Mouse (Mus musculus) CD4-positive, CD25-positive, alpha-beta regulatory T cell, adult 4 months (primary cell): ENCODE data around the gene Vti1a. TPM values are rescaled to one million over a fixed set of nuclear protein-coding genes. Genes with fewer than 3 reads are reported as not detected.

Experiments
- ATAC-seq: one replicate; pipeline ENCODE4 v1.8.0; 2017
- polyA plus RNA-seq, 2 experiments: library from polyadenylated mRNA; unstranded; fragments of 100-300 nt; shearing (Covaris generic); gene quantifications; one replicate each; pipeline ENCODE4 v1.2.1; 2017

Gene Vti1a
- polyA plus RNA-seq, 2 experiments from 2014 or later, result 32.4 to 45.4 TPM

DNA sequence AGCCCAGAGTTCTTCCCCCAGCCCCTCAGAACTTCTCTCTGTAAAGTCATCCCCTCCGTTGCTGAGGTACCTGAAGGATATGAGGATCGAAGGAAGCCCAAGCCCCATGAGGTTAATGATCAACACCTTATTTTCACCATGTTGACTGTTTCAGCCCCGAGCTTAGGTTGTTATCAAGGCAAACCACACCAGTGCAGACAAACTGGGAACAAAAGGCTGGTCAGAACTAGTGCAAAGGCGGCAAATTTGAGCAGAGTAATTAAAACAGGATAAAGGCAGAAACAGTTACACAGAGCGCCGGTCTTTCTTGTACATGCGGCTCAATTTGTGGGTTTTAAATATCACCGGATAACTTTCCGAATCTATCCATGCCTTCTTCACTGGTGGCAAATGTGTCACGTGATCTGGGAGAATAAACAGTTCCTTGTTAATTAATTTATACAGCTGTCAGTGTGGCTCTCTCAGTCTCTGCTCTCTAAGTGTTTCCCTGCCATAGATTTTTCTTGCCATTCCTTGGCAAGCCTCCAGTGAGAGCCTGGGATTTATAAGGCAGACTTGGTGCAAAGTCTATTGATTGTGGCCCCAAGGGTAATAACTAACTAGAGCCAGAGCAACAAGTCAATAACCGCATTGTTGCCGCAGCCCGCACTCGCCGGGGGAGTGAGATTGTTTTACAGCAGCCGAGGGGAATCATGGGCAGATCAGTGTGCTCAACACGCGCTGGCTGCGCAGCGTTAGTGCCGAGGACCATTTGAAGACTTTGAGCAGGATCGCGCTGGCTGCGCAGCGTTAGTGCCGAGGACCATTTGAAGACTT is 277.0 kb downstream of the Vti1a start:
- no peak for ATAC-seq

DNA sequence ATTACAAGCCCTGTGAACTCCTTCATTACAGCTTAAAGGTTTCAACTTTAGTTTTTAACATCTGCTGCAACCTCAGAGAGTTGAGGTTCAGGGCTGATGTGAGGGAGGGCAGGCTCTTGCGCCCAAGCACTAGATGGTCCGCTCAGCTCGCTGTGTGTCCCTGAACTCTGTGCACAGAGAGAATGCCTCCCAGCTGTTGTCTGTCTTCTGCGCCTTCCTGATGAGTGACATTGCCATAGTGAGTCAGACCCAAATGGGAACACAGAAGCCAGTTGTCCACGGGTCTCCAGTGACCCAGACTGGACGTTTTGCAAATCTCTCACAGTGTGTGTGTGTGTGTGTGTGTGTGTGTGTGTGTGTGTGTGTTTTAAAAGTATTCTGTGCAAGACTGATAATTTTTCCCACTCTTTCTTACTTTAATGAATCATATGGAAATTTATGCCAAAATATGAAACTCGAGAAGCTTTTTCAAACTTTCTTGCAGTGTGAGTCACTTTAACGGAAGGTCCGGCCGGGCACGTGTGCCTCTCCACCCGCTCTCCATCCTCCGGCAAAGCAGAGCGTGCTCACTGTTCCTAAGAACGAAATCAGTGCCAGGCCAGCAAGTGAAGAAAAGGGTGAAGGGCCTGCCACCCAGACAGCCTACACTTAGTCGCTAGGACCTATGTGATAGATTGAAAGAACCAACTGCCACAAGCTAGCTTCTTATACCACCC is 277.8 kb downstream of the Vti1a start:
- ATAC-seq, result no peak

DNA sequence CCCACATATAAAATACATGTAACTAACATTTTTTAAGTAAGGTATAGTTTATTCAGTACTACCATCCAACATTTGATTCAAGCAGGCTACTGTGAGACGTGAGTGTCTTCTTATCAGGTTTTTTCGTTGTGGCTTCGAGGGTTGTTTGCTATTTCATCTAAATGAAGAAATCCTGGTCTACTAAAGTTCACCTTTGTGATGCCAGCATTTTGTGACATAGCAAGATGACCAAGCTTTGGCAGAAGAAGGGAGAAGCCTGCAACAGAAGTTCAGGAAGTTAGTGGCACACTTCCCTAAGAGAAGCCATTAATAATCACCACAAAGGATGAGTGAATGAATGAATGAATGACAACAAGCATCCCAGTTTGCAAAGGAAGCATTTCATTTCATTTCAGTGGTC is 278.4 kb downstream of the Vti1a start:
- ATAC-seq, result no peak

DNA sequence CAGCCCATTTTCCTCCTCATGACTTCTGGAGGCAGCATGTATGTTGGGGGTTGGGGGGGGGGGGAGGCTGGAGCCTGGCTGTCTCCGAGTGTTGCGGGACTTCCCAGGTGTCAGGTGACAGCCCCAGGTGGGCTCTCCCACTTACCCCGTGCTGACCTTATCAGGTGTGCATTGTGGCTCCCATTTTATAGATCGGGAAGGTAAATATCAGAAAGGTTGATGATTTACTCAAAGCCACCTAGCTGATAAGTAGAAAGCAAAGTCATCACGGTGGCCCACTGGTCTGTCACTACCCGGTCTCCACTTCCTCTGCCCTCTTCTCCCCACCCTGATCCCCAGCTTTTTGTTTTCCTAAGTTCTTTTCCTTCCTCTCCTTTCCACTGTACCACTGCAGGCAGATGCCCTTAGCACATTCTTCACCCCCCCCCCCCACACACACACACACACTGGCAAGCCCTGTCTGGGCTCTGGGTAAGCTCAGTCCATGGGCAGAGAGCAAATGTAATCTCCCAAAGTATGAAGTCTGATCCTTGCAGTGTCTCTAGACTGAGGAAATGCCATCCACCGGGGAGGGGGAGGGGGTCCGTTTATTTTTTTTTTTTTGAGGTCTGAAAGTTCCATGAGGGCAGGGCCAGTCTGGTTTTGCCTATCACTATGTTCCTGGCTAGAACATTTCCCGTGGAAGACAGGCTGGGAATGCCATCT is 280.0 kb downstream of the Vti1a start:
- no peak for ATAC-seq

DNA sequence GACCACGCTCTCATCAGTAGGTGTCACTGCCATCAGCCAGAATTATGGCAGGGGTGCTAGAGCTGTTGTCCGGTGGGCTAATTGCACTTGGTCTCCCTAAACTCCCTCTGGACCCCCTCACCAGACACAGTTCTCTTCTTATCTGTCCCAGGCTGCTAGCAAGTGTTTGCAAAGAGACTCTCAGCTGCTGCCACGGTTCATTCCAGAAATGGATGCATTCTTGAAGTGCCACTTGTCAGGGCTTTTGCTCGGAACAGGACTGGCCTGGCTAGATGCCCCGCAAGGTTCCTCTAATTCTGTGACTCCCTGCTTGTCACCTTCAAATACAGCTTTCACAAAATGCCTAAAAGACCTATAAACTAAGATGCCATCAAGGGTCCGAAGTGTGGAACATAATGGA is 280.7 kb downstream of the Vti1a start:
- no peak for ATAC-seq

DNA sequence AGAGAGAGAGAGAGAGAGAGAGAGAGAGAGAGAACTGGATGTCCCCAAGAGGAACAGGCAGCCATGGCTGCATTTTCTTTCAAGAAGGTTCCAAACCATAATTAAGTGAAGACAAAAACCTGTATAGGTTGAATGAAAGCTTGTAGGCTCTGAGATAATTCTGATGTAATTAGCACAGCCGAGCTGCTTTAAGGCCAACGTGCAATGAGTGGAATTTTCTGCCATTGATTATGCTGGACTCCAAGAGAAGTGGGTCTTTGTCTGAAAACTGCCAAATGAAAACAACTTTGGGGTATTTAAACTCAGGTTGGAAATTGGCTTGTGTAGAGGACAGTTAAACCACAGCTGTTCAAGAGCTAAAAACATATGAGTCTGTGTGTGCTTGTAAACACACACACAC is 281.2 kb downstream of the Vti1a start:
- no peak for ATAC-seq

DNA sequence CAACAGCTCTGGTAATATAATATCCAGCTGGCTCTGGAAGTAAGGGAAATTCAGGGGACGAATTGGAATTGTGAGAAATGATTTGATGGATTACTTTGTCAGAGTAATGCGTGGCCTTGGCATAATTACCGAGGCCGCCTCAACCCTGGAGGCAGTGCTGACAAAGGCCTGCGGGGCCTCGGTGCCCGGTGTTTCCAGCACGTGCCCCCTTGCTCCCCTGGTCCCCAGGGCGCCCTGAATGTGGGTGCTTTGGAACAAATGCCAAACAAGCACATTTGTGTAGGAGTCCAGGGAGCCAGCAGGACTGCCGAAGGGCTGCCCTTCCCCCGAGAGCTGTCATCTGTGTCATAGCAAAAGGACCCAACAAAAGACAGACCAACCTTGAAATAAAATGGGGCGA is 281.9 kb downstream of the Vti1a start:
- no peak for ATAC-seq

DNA sequence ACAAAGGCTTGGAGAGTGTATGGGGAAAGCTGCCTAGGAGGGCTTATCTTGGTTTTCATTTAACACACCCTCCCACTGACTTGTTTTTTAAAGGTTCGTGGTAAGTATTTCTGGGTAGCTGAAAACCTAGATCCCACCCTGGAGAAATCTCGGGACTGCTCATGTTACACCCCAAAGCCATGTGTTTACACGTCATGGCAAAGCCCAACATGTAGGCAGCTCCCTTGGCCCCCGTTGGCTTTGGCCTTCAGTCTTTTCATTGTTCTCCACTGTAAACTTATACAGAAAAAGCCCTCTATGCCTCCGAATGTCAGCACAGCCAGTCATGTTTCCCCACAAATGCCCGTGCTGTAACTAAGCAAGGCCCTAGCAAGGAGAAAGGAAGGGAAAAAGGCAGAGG is 283.0 kb downstream of the Vti1a start:
- ATAC-seq, result no peak

DNA sequence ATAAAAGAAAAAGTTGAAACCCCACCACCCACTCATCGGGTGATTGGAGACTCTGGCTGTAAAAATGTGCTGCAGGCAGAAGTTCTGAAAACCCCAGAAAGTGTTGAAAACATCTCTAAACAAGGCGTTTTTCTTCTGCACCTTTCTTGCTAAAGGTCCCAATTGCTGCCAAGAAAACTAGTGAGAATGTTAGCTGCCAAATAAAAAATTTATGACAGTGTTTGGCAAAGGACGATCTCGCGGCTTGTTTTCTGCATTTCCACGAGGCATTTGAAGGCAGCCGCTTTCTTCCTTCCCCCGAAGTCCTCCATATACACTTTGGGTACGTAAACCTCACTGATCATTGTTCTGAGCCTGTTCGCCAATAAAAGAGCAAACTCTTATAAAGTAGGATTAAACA is 291.6 kb downstream of the Vti1a start:
- no peak for ATAC-seq

DNA sequence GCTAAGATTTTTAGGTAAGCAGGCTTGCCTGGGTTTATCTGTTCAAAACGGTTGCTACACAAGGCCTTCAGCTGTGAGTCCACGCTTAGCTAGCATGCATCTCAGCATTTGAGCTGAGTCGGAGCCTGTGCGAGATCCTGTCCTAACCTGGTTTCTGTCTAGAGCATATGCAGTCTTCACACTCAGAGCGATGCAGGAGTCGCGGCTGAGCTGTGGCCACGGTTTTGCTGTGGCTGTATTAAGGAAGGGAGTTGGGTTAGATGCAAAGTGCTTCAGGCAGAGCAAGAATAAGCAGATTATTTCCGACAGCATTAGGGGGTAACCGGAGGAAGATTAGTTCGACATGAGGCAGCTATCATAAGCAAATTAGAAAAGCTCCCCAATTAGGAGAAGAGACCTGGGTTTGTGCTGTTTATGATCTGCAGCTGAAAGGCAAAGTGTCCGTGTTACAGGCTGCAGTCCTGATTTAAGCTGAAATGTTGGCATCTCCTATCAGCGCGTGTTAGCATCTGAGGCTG is 292.8 kb downstream of the Vti1a start:
- ATAC-seq, result no peak

DNA sequence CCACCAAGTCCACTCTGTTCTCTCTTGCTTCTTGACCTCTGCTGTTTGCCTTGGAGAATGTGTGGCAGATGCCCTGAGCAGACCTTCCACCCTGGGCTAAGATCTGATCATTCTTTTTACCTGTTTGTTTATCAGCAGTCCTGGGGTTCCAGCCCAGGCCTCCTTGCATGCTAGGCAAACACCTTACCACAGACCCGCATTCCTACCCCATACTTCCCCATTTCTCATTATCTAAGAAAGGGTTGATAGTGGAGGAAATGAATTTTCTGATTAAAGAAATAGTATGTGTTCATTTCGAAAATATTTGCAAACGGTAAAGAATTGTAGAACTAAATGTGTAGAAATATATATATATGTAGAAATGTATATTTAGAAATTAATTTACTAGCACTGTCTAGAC is 293.7 kb downstream of the Vti1a start:
- no peak for ATAC-seq

DNA sequence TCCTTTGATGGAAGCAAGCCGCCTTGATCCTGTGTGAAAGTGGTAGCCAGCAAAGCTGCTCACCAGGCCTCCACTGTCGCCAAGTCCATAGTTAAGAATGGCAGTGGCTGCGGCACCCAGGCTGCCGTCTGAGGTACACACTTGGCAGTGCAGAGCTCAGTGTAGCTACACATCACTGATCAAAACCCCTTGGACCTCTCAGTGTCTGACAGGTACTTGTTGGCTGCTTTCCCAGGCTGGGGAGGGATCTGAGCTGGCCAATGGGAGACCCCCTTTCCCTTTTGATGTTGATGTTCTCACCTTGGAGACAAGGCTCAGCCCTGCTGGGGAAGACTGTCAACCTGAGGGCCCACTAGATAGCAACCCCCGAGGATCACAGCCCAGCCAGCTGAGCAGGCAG is 299.6 kb downstream of the Vti1a start:
- ATAC-seq, result no peak

DNA sequence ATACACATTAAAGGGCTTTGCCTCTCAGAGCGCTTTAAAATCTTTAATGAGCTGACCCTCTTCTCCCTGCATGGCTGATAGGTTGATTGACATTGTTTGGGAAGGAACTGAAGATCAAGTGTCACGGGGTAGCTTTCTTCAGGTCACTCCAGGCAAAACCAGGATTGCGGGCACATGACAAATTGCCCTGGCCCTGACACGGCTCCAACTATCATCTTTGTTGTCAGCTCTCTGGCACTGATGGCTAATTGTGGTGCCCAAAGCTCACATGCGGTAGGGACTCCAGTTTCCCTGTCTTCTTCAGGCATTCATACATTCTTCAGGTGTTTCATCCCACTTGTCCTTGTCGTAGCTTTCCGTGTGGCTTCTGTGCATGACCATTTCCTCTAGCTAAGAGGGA is 300.2 kb downstream of the Vti1a start:
- ATAC-seq, result no peak

DNA sequence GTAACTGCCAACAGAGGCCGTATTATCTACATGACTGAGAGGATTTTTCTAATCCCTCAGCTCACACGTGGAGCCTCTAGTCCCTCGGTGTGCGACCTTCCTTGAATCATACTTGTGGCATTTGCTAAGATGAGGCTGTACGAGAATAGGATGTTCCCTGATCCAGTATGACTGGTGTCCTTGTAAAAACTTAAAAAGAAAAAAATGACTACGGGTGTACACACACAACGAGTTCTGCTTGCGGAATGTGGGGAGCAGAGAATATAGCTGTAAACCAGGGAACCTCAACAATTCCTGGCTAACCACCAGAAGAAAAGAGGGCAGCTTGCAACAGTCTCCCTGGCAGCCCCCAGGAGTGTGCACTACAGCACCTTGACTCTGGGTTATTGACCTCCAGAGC is 300.8 kb downstream of the Vti1a start:
- no peak for ATAC-seq

DNA sequence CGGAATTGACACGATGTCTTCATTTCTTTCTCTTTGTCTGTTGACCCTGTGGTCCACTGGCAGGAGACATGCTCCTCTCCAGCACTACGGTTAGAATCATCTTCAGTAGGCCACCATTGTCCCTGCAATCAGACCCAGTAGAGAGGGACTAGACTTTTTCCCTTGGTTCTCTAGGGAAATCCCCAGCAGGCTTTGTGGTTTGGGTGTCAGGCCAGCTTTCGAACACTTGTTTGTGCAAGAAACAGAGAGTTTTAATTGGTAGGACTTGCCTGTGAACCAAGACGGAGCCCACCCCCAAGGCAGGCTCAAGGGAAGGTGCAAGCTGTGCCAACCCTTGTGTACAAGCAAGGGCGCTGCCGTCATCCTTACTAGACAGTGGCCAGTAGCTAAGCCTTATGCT is 302.5 kb downstream of the Vti1a start:
- ATAC-seq, result no peak

DNA sequence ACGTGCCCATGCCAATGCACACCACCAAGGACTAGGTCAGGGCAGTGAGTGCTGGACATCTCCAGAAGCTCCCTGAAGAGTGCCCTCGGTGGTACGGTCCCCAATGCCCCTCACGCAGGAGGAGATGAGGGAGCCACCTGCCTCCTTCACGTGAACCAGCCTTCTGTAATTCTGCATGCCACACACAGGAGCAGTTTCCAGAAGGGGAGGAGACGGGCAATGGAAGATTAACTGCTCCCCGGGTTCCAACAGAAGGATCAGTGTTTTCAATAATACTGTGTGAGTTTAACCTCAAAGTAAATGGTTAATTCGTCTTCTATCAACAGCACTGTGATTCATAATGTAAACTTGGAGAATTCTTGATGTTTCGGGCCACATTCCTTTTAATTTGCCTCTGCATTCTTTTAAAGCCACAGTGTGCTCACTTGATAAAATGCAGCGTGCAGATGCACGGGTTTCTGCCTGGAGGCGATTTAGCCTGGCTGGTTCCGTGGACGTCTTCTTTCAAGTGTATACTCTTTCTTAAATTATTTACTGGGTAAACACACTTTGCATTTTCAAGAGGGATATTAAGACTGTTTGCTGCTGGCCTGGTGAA is 304.4 kb downstream of the Vti1a start:
- ATAC-seq, result no peak

DNA sequence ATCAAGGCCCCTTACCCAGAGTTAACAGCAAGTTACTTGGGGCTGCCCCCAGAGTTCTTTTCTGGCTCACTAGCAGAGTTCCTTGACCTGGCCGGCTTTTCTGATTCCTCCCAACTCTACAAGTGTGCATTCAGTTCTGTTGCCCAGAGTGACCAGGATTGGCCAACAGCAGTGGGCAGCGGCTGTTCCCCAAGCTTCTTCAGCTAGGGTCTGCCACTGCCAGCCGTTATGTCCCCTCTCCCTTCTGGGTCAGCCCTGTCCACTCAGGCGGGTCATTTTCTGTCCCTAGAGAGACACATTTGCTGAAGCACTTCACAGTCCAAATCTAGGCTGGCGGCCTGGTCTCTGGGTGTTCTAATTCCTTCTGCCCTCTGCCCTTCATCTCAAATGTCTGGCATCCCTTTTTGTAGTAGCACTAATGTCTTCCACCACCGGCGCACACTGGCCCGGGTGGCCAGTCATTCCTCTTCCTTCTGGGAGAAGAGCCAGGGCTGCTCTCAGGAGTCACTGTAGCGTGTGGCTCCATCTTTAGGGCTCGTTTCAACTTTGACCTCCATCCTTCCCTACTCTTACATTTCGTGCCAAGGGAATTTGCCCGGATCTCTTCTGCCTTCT is 305.0 kb downstream of the Vti1a start:
- ATAC-seq, result no peak

DNA sequence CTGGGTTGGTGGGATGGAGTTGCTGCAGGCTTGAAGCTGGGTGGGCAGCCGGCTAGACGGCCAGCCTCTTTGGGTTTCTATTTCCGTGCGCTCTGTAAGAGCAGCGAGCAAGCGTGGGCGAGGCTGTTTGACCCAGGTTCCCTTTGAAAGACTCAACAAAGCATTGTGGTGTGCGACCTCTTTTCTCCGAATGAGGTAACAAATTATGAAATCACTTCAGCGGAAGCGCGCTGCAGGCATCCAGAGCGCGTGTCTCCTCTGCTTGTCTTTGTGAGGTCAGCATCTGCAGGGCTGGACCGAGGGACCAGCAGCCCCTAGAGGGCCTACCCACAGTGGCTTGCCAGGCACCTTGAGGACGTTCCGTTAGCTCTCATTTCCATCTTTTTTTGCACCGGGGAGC is 306.7 kb downstream of the Vti1a start:
- ATAC-seq, result no peak

DNA sequence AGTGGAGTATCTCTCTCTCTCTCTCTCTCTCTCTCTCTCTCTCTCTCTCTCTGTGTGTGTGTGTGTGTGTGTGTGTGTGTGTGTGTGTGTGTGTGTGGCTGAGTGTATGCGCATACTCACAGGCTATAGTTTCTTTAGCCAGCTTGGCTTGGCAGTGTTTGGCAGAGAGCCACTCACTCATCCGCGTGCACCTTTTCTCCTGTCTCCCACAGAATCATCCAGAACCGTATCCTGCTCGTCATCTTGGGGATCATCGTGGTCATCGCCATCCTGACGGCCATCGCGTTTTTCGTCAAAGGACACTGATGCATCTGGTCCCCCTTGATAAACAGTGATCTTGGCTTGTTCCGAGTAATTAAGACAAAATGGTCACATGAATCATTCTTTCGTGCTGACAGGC is 307.5 kb downstream of the Vti1a start:
- ATAC-seq, result no peak

DNA sequence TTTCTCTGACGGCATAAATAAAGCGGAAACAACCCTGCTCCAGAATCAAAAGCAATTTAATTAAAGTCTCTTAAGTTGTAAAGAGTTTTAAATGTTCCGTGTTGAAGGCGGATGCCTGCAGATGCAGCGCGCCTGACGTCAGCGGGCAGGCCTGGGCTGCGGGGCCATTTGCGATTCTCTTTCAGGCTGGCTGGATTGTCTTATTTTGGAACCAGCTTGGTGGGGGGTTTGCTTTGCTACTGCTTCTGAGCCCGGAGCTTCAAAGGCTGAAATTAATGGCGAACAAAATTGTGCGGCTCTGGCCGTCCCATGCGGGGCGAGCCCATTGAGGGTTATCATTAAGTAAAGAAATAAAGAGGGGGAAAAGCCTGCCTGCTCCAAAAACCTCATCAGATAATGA is 310.4 kb downstream of the Vti1a start:
- no peak for ATAC-seq

DNA sequence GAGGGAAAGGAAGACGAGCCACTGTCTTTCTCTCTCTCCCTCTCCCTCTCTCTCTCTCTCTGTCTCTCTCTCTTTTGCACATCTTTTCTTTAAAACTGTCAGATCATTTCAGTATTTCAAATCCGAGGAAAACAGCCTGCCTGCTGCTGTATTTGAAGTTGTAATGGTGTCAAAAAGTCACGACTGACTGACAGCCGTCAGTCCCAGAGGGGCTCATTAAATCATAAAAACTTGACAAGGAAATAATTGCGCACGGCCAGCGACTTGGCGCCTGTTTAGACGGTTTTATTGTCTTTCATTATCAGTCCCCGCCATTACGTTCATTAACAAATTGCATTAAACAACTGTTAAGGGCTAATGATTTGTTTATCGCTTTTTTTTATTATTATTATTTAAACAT is 310.9 kb downstream of the Vti1a start:
- no peak for ATAC-seq

DNA sequence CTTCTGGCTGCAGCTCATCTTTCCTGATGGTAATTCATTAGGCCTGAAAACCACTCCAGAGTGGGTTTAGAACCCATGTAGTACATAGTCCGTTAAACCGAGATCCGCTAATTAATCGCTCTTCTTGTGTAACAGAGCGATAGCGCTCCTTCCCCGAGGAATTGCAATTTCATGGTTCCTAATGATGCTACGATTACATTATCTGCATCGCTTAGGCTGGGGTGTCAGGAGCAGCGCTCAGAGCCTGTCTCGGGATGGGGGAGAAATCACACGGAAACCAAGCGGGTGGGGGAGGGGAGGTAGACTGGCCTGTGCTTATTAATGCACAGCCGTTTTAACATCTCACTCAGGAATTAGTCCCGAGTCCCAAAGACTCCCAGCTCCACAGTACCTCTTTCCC is 319.4 kb downstream of the Vti1a start:
- no peak for ATAC-seq

DNA sequence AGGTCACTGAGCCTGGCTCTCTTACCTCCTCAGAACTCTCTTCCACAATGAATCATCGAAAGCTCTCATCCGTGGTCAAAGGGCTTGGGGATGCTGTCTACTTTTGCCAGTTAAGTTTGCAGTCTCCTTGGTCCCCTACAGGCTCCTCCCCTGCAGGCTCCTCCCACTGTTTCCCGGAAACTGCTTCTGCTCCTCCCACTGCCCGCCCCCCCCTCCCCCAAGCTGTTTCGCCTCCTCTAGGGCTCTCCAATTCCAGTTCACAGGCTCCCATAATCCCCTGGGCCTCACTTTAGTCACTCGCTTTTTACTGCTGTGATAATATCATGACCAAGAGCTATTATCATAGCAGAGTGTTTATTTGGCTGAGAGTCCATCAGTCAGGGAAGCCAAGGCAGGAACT is 324.2 kb downstream of the Vti1a start:
- no peak for ATAC-seq
